Mouse (Mus musculus) layer of hippocampus, adult 18-20 months (tissue): ENCODE measurements around the gene Exosc6. TPM values are rescaled to one million over a fixed set of nuclear protein-coding genes. Genes with fewer than 3 reads are reported as not detected.
"Not testable (repeated sequence)": the region's sequence is repeated elsewhere in the genome, so short reads cannot be mapped to it uniquely, and the experiment has no call there.

ENCODE experiments used
- DNase-seq, 2 experiments: peaks; one replicate each; pipeline ENCODE4 v3.0.0; 2022; ENCODE audit warnings: low spot score in 2 of 2
- long read RNA-seq: library from polyadenylated mRNA; stranded (forward); transcript quantifications from one replicate; pipeline ENCODE4 v2.0.0, GENCODE M21; 2021
- total RNA-seq, 2 experiments: library from RNA; stranded (reverse); gene quantifications; 2 replicates each; pipeline ENCODE4 v1.2.3; 2021

The Exosc6 gene
- total RNA-seq = not detected
- long read RNA-seq, transcript Exosc6-201 (1 exons, 1,326 nt) = major isoform, 30 of 30 reads
- long read RNA-seq, partial matches to known transcripts = 0 of 30 reads
- long read RNA-seq, other reads (novel, unspliced or antisense) = 0 of 30 reads

- DNase-seq = peak; percentile 92 to 94
Measured at GRCm38 (mm10) chr8:111056158-111056663, at the start of gene Exosc6. TSS of gene Exosc6 (plus strand) at chr8:111056339.

GRCm38 (mm10) chr8:111010230-111010991 is 45.7 kb upstream of the Exosc6 start:
- DNase-seq = not testable (repeated sequence)

GRCm38 (mm10) chr8:111026609-111027008 is 29.5 kb upstream of the Exosc6 start:
- not testable (repeated sequence) for DNase-seq

GRCm38 (mm10) chr8:111027391-111027937 is 28.7 kb upstream of the Exosc6 start:
- DNase-seq = peak; percentile 86 to 91

GRCm38 (mm10) chr8:111029589-111029988 is 26.6 kb upstream of the Exosc6 start:
- DNase-seq = no peak

GRCm38 (mm10) chr8:111030045-111030444 is 26.1 kb upstream of the Exosc6 start:
- no peak for DNase-seq

- DNase-seq = no peak
Measured at GRCm38 (mm10) chr8:111031572-111031971, 24.6 kb upstream of the Exosc6 start, which contains the start of gene Ddx19b. TSS of gene Ddx19b (minus strand) at chr8:111031751.

GRCm38 (mm10) chr8:111032916-111033315 is 23.2 kb upstream of the Exosc6 start, which contains the start of gene Aars:
TSS of gene Aars (plus strand) at chr8:111033144.
- no peak for DNase-seq

GRCm38 (mm10) chr8:111033482-111034215 is 22.5 kb upstream of the Exosc6 start:
- DNase-seq = peak; percentile 98 to 100

GRCm38 (mm10) chr8:111034276-111034675 is 21.9 kb upstream of the Exosc6 start:
- DNase-seq = peak in 1 of 2 experiments; percentile 20

- no peak for DNase-seq
Measured at GRCm38 (mm10) chr8:111036591-111036990, 19.5 kb upstream of the Exosc6 start.

GRCm38 (mm10) chr8:111042546-111042945 is 13.6 kb upstream of the Exosc6 start:
- DNase-seq = no peak

GRCm38 (mm10) chr8:111044003-111044734 is 12.0 kb upstream of the Exosc6 start:
- DNase-seq = no peak

- DNase-seq = no peak
Measured at GRCm38 (mm10) chr8:111048694-111049093, 7.4 kb upstream of the Exosc6 start.

GRCm38 (mm10) chr8:111049106-111049505 is 7.0 kb upstream of the Exosc6 start:
- no peak for DNase-seq

- no peak for DNase-seq
Measured at GRCm38 (mm10) chr8:111053827-111054518, 2.2 kb upstream of the Exosc6 start.

GRCm38 (mm10) chr8:111055031-111055634 is 1.0 kb upstream of the Exosc6 start:
- no peak for DNase-seq

GRCm38 (mm10) chr8:111055661-111056060 is 478 bp upstream of the Exosc6 start:
- peak in 1 of 2 experiments; percentile 18 for DNase-seq

- peak; percentile 18 to 33 for DNase-seq
Measured at GRCm38 (mm10) chr8:111056691-111057293, 653 bp downstream of the Exosc6 start.
